Mouse (Mus musculus) bone marrow macrophage, adult 2 months (primary cell): ENCODE results near the gene Spock1. TPM values are rescaled to one million over a fixed set of nuclear protein-coding genes. Genes with fewer than 3 reads are reported as not detected.

Experiments
- H3K27ac ChIP-seq: 2 replicates; pipeline ENCODE4 v1.5.1; 2012; ENCODE audit warnings: low read depth, low read length; ENCODE audit not compliant: insufficient read depth
- H3K4me1 ChIP-seq: 2 replicates; pipeline ENCODE4 v1.6.1; 2012; ENCODE audit warnings: low read length; ENCODE audit not compliant: control insufficient read depth, insufficient read depth
- H3K4me3 ChIP-seq: 2 replicates; pipeline ENCODE4 v1.5.1; 2012; ENCODE audit warnings: mild to moderate bottlenecking, low read length, moderate library complexity; ENCODE audit not compliant: insufficient read depth
- CTCF ChIP-seq: IDR thresholded peaks from 2 replicates; pipeline ENCODE4 v1.5.1; 2012; ENCODE audit warnings: low read depth, mild to moderate bottlenecking, low read length, moderate library complexity
- POLR2A ChIP-seq: IDR thresholded peaks from 2 replicates; pipeline ENCODE4 v1.6.1; 2012; ENCODE audit warnings: mild to moderate bottlenecking, low read depth, low read length, borderline replicate concordance
- polyA plus RNA-seq: library from polyadenylated mRNA; stranded (reverse); fragments of >200 nt; gene quantifications from 2 replicates; pipeline ENCODE4 v1.2.4, GENCODE M21; 2012; ENCODE audit not compliant: missing spikeins, insufficient read depth, insufficient read length

The Spock1 gene
- polyA plus RNA-seq, 1 experiment = not detected

- no peak overlapping the region for H3K4me3 ChIP-seq
- TF ChIP-seq POLR2A = no peak
- no peak for TF ChIP-seq CTCF
- H3K4me1 ChIP-seq = no peaks in the 10 kb centered on the region
- H3K27ac ChIP-seq = no peak overlapping the region
These were observed 260.7 kb downstream of the Spock1 start for GRCm38 (mm10) chr13:57647456-57647855.

- TF ChIP-seq POLR2A (no peak), CTCF (no peak)
- Histone ChIP-seq H3K4me3 (no peak overlapping the region), H3K4me1 (no peaks in the 10 kb centered on the region), H3K27ac (no peak overlapping the region)
These were observed 265.1 kb downstream of the Spock1 start for GRCm38 (mm10) chr13:57643036-57643435.

- H3K4me3 ChIP-seq = no peak overlapping the region
- no peak for TF ChIP-seq POLR2A
- no peak for TF ChIP-seq CTCF
- no peak overlapping the region for H3K27ac ChIP-seq
- no peaks in the 10 kb centered on the region for H3K4me1 ChIP-seq
These were observed 266.5 kb downstream of the Spock1 start for GRCm38 (mm10) chr13:57641649-57642048.

- H3K4me1 ChIP-seq = no peaks in the 10 kb centered on the region
- H3K27ac ChIP-seq = no peak overlapping the region
- H3K4me3 ChIP-seq = no peak overlapping the region
- no peak for TF ChIP-seq CTCF
- TF ChIP-seq POLR2A = no peak
These were observed 267.2 kb downstream of the Spock1 start for GRCm38 (mm10) chr13:57640968-57641367.

- TF ChIP-seq CTCF = no peak
- no peak for TF ChIP-seq POLR2A
- Histone ChIP-seq H3K4me1 (no peaks in the 10 kb centered on the region), H3K4me3 (no peak overlapping the region), H3K27ac (no peak overlapping the region)
These were observed 269.3 kb downstream of the Spock1 start for GRCm38 (mm10) chr13:57638820-57639219.

- Histone ChIP-seq H3K4me1 (no peaks in the 10 kb centered on the region), H3K4me3 (no peak overlapping the region), H3K27ac (no peak overlapping the region)
- no peak for TF ChIP-seq POLR2A
- TF ChIP-seq CTCF = no peak
These were observed 270.5 kb downstream of the Spock1 start for GRCm38 (mm10) chr13:57637606-57638132.

GRCm38 (mm10) chr13:57637080-57637572 is 271.0 kb downstream of the Spock1 start:
- Histone ChIP-seq H3K4me1 (no peaks in the 10 kb centered on the region), H3K4me3 (no peak overlapping the region), H3K27ac (no peak overlapping the region)
- TF ChIP-seq CTCF (no peak), POLR2A (no peak)

GRCm38 (mm10) chr13:57636196-57637015 is 271.7 kb downstream of the Spock1 start:
- Histone ChIP-seq H3K4me1 (no peaks in the 10 kb centered on the region), H3K4me3 (no peak overlapping the region), H3K27ac (no peak overlapping the region)
- TF ChIP-seq CTCF (no peak), POLR2A (no peak)

- TF ChIP-seq CTCF = no peak
- TF ChIP-seq POLR2A = no peak
- no peaks in the 10 kb centered on the region for H3K4me1 ChIP-seq
- no peak overlapping the region for H3K4me3 ChIP-seq
- H3K27ac ChIP-seq = no peak overlapping the region
These were observed 277.6 kb downstream of the Spock1 start for GRCm38 (mm10) chr13:57630532-57630931.

- no peak overlapping the region for H3K4me3 ChIP-seq
- no peaks in the 10 kb centered on the region for H3K4me1 ChIP-seq
- TF ChIP-seq POLR2A (no peak), CTCF (no peak)
- H3K27ac ChIP-seq = no peak overlapping the region
These were observed 279.9 kb downstream of the Spock1 start for GRCm38 (mm10) chr13:57628218-57628617.

GRCm38 (mm10) chr13:57626434-57626833 is 281.7 kb downstream of the Spock1 start:
- H3K27ac ChIP-seq = no peak overlapping the region
- H3K4me3 ChIP-seq = no peak overlapping the region
- H3K4me1 ChIP-seq = no peaks in the 10 kb centered on the region
- TF ChIP-seq POLR2A = no peak
